Mouse (Mus musculus): Measurements from ENCODE around the gene Slc1a2.

The Slc1a2 gene

GRCm38 (mm10) chr2:102657726-102658125 is 733 bp upstream of the Slc1a2 start:
- no peaks in the 10 kb centered on the region for H3K36me3 ChIP-seq (ENCODE audit: insufficient read depth, low read length)
- H3K27me3 ChIP-seq (ENCODE audit: insufficient read depth, low read length), result peaks cover 55% of the 10 kb centered on the region
- TF ChIP-seq POU5F1 (IDR thresholded peaks at IDR 0.05; ENCODE audit: borderline replicate concordance, low read length), result no peak
- no peak overlapping the region for H3K4me3 ChIP-seq (replicated peaks; ENCODE audit: low read length)
- peaks cover 16% of the 10 kb centered on the region for H3K4me1 ChIP-seq (replicated peaks; ENCODE audit: low read depth, low read length)
- no peaks in the 10 kb centered on the region for H3K9me3 ChIP-seq (ENCODE audit: low read length)

DNA sequence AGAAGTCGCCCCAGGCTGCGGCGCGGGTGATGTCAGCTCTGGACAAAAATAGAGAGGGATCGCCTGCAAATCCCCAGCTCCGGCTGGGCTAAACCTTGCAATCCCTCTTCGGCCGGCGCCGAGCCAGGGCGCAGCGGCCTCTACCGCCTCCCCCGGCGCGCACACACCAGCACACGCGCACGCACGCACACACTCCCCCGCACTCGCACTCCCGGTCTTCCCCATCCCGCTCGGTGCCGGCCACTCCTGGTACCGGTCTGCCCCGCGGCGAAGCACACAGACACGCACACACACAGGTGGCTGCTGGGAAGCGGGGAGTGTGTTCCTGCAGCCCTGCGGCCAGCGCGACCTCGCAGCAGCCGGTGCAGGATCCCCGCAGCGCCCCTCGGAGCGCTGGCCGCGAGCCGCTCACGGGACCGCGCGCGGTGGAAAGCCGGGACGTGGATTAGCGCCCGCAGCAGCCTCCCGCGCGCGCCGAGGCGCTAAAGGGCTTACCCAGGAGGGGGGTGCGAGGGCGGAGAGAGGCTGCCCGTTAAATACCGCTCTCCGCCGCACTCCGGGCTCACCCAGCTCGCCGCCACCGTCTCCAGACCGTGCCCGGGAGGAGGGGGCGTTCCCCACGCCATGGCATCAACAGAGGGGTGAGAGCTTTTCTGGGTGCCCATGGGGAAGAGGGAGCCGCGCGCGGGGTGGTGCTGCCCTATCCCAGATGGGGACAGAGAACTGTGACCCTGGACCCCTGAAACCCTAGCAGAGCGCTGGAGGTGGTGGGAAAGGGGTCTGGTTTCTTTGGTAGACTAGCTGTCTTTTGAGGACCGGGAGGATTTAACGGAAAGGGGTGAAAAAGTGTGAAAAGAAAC is 432 bp downstream of the Slc1a2 start:
- H3K27me3 ChIP-seq (ENCODE audit: insufficient read depth, low read length), result peaks cover 57% of the 10 kb centered on the region
- H3K4me1 ChIP-seq (replicated peaks; ENCODE audit: low read depth, low read length), result peaks cover 16% of the 10 kb centered on the region
- H3K4me3 ChIP-seq (replicated peaks; ENCODE audit: low read length), result peak overlapping the region; percentile 85
- no peak for TF ChIP-seq NANOG (IDR thresholded peaks at IDR 0.05; ENCODE audit: borderline replicate concordance, low read length)
- no peak for TF ChIP-seq CTCF (conservative IDR thresholded peaks at IDR 0.05; ENCODE audit: low read length)
- no peak for TF ChIP-seq POU5F1 (IDR thresholded peaks at IDR 0.05; ENCODE audit: borderline replicate concordance, low read length)
- H3K9me3 ChIP-seq (ENCODE audit: low read length), result no peaks in the 10 kb centered on the region
- H3K36me3 ChIP-seq (ENCODE audit: insufficient read depth, low read length), result no peaks in the 10 kb centered on the region

DNA sequence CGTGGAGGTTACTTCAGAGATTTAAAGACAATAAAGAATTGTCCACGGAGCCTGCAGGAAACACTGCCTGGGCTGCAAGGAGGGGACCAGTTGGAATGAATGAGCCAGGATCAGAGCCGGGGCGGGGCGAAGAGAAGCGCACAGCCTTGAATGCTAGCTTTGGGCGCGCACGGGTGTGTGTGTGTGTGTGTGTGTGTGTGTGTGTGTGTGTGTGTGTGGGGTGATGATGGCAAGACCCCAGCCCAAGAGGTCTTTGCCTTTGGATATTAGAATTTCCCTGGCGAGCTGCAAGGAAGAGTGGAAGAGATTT is 1.0 kb downstream of the Slc1a2 start:
- TF ChIP-seq CTCF (conservative IDR thresholded peaks at IDR 0.05; ENCODE audit: low read length), result no peak
- TF ChIP-seq NANOG (IDR thresholded peaks at IDR 0.05; ENCODE audit: borderline replicate concordance, low read length), result no peak
- no peak for TF ChIP-seq POU5F1 (IDR thresholded peaks at IDR 0.05; ENCODE audit: borderline replicate concordance, low read length)
- Histone ChIP-seq H3K4me1 (replicated peaks; ENCODE audit: low read depth, low read length) (peaks cover 16% of the 10 kb centered on the region), H3K4me3 (replicated peaks; ENCODE audit: low read length) (peak overlapping the region; percentile 85), H3K27me3 (ENCODE audit: insufficient read depth, low read length) (peaks cover 57% of the 10 kb centered on the region), H3K9me3 (ENCODE audit: low read length) (no peaks in the 10 kb centered on the region), H3K36me3 (ENCODE audit: insufficient read depth, low read length) (no peaks in the 10 kb centered on the region)

DNA sequence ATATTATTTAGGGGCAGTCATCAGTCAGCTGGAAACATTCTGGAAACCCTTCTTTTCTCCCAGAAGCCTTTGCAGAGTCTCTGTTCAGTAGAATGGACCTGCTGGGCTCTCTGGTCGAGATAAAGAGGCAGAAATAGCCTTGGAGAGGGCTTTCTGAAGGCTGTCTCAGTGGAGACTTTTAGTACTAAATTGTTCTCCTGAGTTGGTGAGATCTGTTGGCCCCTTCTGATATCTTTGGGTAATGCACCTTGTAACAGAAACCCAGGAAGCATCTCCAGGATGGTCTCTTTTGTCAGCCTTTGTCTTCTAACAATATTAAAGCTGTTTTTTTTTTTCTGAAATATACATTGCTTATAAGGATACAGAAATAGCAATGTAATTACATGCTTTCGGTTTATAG is 2.6 kb downstream of the Slc1a2 start:
- Histone ChIP-seq H3K4me1 (replicated peaks; ENCODE audit: low read depth, low read length) (peaks cover 16% of the 10 kb centered on the region), H3K4me3 (replicated peaks; ENCODE audit: low read length) (no peak overlapping the region), H3K9me3 (ENCODE audit: low read length) (no peaks in the 10 kb centered on the region), H3K27me3 (ENCODE audit: insufficient read depth, low read length) (peaks cover 57% of the 10 kb centered on the region), H3K36me3 (ENCODE audit: insufficient read depth, low read length) (no peaks in the 10 kb centered on the region)
- TF ChIP-seq CTCF (conservative IDR thresholded peaks at IDR 0.05; ENCODE audit: low read length) (no peak), POU5F1 (IDR thresholded peaks at IDR 0.05; ENCODE audit: borderline replicate concordance, low read length) (no peak), NANOG (IDR thresholded peaks at IDR 0.05; ENCODE audit: borderline replicate concordance, low read length) (no peak)

DNA sequence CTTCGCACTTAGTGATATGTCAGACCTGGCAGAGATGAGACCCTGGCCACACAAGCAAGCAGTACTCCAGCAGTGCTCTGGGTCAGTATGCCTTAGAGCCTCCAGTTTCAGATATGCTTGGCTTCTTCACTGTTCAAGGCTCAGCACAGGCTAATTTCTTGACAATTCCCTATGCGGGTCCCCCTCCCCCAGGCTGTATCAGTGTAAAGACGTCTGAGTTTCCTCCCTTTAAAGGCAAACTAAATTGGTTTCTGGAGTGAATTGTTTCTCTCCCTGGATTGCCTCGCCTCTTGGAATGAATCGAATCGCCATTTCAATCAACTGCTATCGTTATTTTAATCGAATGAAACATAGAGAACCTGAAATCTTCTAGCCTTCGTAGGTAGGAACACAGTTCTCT is 4.5 kb downstream of the Slc1a2 start:
- no peaks in the 10 kb centered on the region for H3K36me3 ChIP-seq (ENCODE audit: insufficient read depth, low read length)
- peaks cover 8% of the 10 kb centered on the region for H3K4me1 ChIP-seq (replicated peaks; ENCODE audit: low read depth, low read length)
- H3K27me3 ChIP-seq (ENCODE audit: insufficient read depth, low read length), result peaks cover 45% of the 10 kb centered on the region
- 0 out of 2 replicates have a peak, but pooled peaks cover 7% of the 10 kb centered on the region for H3K9me3 ChIP-seq (ENCODE audit: low read length)
- H3K4me3 ChIP-seq (replicated peaks; ENCODE audit: low read length), result no peak overlapping the region
- no peak for TF ChIP-seq POU5F1 (IDR thresholded peaks at IDR 0.05; ENCODE audit: borderline replicate concordance, low read length)
- TF ChIP-seq NANOG (IDR thresholded peaks at IDR 0.05; ENCODE audit: borderline replicate concordance, low read length), result no peak
- no peak for TF ChIP-seq CTCF (conservative IDR thresholded peaks at IDR 0.05; ENCODE audit: low read length)

DNA sequence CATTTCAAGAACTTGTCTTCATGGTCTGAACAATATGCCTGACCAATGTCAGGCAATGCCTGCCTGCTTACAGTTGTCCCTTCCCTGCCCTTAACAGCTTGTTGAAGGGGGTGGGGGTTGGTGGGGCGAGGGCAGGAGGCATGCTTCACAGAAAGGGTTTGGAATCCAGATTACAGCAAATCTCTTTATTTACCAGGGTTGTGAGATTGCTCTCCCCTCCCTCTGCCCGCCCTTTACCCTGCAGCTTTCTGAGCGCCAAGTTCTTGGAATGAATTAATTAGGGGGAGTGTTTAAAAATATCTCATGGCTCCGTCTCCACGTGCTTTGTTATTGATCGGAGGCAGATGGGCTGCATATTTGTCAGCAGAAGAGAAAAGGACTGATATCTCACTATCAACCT is 4.9 kb downstream of the Slc1a2 start:
- no peak for TF ChIP-seq POU5F1 (IDR thresholded peaks at IDR 0.05; ENCODE audit: borderline replicate concordance, low read length)
- no peak for TF ChIP-seq CTCF (conservative IDR thresholded peaks at IDR 0.05; ENCODE audit: low read length)
- TF ChIP-seq NANOG (IDR thresholded peaks at IDR 0.05; ENCODE audit: borderline replicate concordance, low read length), result no peak
- no peaks in the 10 kb centered on the region for H3K36me3 ChIP-seq (ENCODE audit: insufficient read depth, low read length)
- H3K27me3 ChIP-seq (ENCODE audit: insufficient read depth, low read length), result peaks cover 41% of the 10 kb centered on the region
- peaks cover 4% of the 10 kb centered on the region for H3K4me1 ChIP-seq (replicated peaks; ENCODE audit: low read depth, low read length)
- no peak overlapping the region for H3K4me3 ChIP-seq (replicated peaks; ENCODE audit: low read length)
- H3K9me3 ChIP-seq (ENCODE audit: low read length), result 0 out of 2 replicates have a peak, but pooled peaks cover 7% of the 10 kb centered on the region

GRCm38 (mm10) chr2:102663865-102664264 is 5.4 kb downstream of the Slc1a2 start:
- Histone ChIP-seq H3K9me3 (ENCODE audit: low read length) (0 out of 2 replicates have a peak, but pooled peaks cover 7% of the 10 kb centered on the region), H3K27me3 (ENCODE audit: insufficient read depth, low read length) (peaks cover 36% of the 10 kb centered on the region), H3K4me1 (replicated peaks; ENCODE audit: low read depth, low read length) (0 out of 2 replicates have a peak, but pooled peaks cover 3% of the 10 kb centered on the region), H3K4me3 (replicated peaks; ENCODE audit: low read length) (no peak overlapping the region), H3K36me3 (ENCODE audit: insufficient read depth, low read length) (no peaks in the 10 kb centered on the region)
- TF ChIP-seq POU5F1 (IDR thresholded peaks at IDR 0.05; ENCODE audit: borderline replicate concordance, low read length), result no peak
- TF ChIP-seq CTCF (conservative IDR thresholded peaks at IDR 0.05; ENCODE audit: low read length), result no peak
- no peak for TF ChIP-seq NANOG (IDR thresholded peaks at IDR 0.05; ENCODE audit: borderline replicate concordance, low read length)

- Histone ChIP-seq H3K4me1 (replicated peaks; ENCODE audit: low read depth, low read length) (no peaks in the 10 kb centered on the region), H3K9me3 (ENCODE audit: low read length) (0 out of 2 replicates have a peak, but pooled peaks cover 7% of the 10 kb centered on the region), H3K27me3 (ENCODE audit: insufficient read depth, low read length) (no peaks in the 10 kb centered on the region), H3K36me3 (ENCODE audit: insufficient read depth, low read length) (no peaks in the 10 kb centered on the region), H3K4me3 (replicated peaks; ENCODE audit: low read length) (no peak overlapping the region)
- TF ChIP-seq NANOG (IDR thresholded peaks at IDR 0.05; ENCODE audit: borderline replicate concordance, low read length) (no peak), CTCF (conservative IDR thresholded peaks at IDR 0.05; ENCODE audit: low read length) (no peak), POU5F1 (IDR thresholded peaks at IDR 0.05; ENCODE audit: borderline replicate concordance, low read length) (no peak)
Measured at GRCm38 (mm10) chr2:102667981-102668380, 9.5 kb downstream of the Slc1a2 start.
